Mouse (Mus musculus) forebrain, embryonic 13.5 days (tissue): ENCODE results near the gene 4933414I15Rik. TPM values are rescaled to one million over a fixed set of nuclear protein-coding genes. Genes with fewer than 3 reads are reported as not detected.

Source experiments
- ATAC-seq: fragments of 200-750 bp; cut with Nextera tagmentation; 2 replicates; pipeline ENCODE4 v1.8.0; 2017
- H3K27ac ChIP-seq: fragments of 300-500 bp; sonication (generic); 2 replicates; pipeline ENCODE4 v1.5.1; 2015; ENCODE audit warnings: inconsistent platforms, mild to moderate bottlenecking, moderate library complexity
- H3K27me3 ChIP-seq: fragments of 300-500 bp; sonication (generic); 2 replicates; pipeline ENCODE4 v1.6.1; 2015; ENCODE audit warnings: mild to moderate bottlenecking, inconsistent platforms
- H3K36me3 ChIP-seq: fragments of 300-500 bp; sonication (generic); 2 replicates; pipeline ENCODE4 v1.6.1; 2015; ENCODE audit warnings: mild to moderate bottlenecking, inconsistent platforms; ENCODE audit not compliant: poor library complexity, severe bottlenecking
- H3K4me1 ChIP-seq: fragments of 300-500 bp; sonication (generic); 2 replicates; pipeline ENCODE4 v1.6.1; 2015; ENCODE audit warnings: inconsistent platforms
- H3K4me2 ChIP-seq: fragments of 300-500 bp; sonication (generic); 2 replicates; pipeline ENCODE4 v1.6.1; 2015; ENCODE audit warnings: inconsistent platforms, mild to moderate bottlenecking, moderate library complexity
- H3K4me3 ChIP-seq: fragments of 300-500 bp; sonication (generic); 2 replicates; pipeline ENCODE4 v1.5.1; 2015; ENCODE audit warnings: mild to moderate bottlenecking, inconsistent platforms
- H3K9ac ChIP-seq: fragments of 300-500 bp; sonication (generic); 2 replicates; pipeline ENCODE4 v1.6.1; 2015; ENCODE audit warnings: mild to moderate bottlenecking, inconsistent platforms
- H3K9me3 ChIP-seq: fragments of 300-500 bp; sonication (generic); replicated peaks from 2 replicates; pipeline ENCODE4 v1.6.1; 2016; ENCODE audit warnings: inconsistent platforms
- WGBS: fragments of 180-500 bp; shearing (Covaris S2); methylation state at CpG from one replicate; pipeline ENCODE4 v1.1.7; 2015; 5-methylcytosine and 5-hydroxymethylcytosine counted together
- polyA plus RNA-seq: library from polyadenylated mRNA; unstranded; fragments of >200 nt; fragmentation: Nextera tagmentation; extraction: Ambion mirVana; gene quantifications from 2 replicates; pipeline ENCODE4 v1.2.1, GENCODE M21; 2015

4933414I15Rik gene
- polyA plus RNA-seq, 1 experiment from 2014 or later, result not detected

DNA sequence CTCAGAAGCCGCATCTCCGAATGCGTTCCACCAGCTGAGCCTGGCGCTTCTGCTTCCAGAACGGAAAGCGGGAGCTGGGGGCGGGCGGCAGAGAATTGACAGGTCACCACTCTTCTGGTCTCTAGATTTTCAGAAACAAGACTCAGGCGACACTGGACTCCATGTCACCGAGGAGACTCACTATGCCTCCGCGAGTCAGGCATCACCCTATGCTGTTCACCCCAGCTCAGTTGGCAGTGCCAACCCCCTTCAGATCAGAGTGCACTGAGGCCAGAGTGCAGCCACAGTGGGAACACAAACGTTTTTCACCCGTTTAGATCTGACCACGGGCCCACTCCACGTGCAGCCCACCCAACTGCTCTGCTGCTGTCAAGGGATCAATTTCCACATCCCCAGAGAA lies 12.5 kb downstream of the 4933414I15Rik start:
- Histone ChIP-seq H3K36me3 (no peaks in the 10 kb centered on the region), H3K4me3 (peak overlapping the region; percentile 62), H3K27ac (no peak overlapping the region), H3K4me2 (peak overlapping the region; percentile 83), H3K4me1 (peaks cover 12% of the 10 kb centered on the region), H3K27me3 (no peaks in the 10 kb centered on the region), H3K9me3 (no peaks in the 10 kb centered on the region), H3K9ac (peak overlapping the region; percentile 75)
- 2% methylated on average over 16 of the region's 16 CpGs for WGBS
- ATAC-seq, result peak; percentile 79

DNA sequence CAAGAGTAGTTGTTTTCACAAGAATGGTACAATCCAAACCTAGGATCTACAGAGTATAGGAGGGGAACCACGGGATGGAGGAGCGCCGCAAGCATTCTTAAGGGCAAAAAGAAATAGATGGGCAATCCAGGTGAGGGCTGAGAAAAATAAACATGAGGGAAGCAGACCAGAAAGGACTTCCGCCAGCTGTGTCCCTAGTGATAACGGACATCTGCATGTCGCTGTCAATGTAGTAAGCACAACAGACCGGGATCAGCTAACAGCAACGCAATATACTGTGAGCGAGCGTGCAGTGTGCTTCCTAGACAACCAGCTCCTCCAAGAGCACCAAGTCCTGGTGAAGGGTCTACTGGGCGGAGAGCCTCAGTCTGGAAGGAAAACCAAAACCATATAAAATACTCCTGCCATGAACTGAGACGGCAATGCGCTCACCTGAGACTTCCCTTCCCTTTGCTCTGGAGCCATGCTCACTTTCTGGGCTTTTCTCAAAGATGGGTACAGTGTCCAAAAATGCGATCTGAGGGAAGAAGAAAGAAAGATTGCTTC lies 13.0 kb downstream of the 4933414I15Rik start:
- peaks cover 12% of the 10 kb centered on the region for H3K4me1 ChIP-seq
- H3K9ac ChIP-seq, result peak overlapping the region; percentile 75
- H3K4me3 ChIP-seq, result peak overlapping the region; percentile 62
- no peaks in the 10 kb centered on the region for H3K9me3 ChIP-seq
- no peak for ATAC-seq
- H3K36me3 ChIP-seq, result no peaks in the 10 kb centered on the region
- WGBS, result 34% methylated on average over 14 of the region's 14 CpGs
- H3K4me2 ChIP-seq, result peak overlapping the region; percentile 83
- no peak overlapping the region for H3K27ac ChIP-seq
- no peaks in the 10 kb centered on the region for H3K27me3 ChIP-seq

DNA sequence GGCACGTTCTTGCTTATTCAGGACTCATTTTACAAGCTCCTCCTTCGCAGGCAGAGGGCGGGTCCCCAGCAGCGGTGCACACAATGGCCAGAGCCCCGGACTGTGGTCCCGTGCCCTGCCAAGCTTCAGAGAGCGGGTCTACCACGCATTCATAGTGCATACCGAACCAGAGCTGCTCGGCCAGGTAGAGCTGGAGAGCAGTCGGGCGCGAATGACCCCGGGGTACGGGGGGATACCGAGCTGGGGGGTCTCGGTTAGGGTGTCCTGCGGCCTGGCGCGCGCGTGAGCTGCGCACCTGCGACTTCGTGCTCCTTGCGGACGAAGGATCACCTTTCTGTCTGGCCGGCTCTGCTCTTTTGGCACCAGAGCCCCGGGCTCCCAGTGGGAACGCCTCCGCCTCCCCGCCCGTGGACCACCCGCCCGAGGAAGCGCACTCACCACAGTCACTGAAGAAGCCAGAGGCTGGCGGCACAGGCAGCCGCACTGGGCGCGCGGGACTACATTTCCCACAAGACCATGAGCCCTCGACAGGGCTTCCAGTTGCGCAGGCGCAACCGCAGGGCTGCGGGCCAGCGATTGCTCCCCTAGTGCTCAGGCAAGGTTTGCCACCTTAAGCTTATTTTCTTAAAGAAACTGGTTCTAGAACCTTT lies 27.8 kb downstream of the 4933414I15Rik start, which contains the start of gene Zfp2:
Zfp2 (minus strand) TSS at position 495 of the 650 bp plus-strand sequence.
- Histone ChIP-seq H3K9ac (peak within 1 kb of the TSS; percentile 91), H3K27me3 (no peaks in the 10 kb centered on the region), H3K4me2 (peak within 1 kb of the TSS; percentile 50), H3K9me3 (peaks cover 31% of the 10 kb centered on the region), H3K27ac (peak within 1 kb of the TSS; percentile 77), H3K4me3 (peak within 1 kb of the TSS; percentile 84), H3K4me1 (peaks cover 10% of the 10 kb centered on the region; the same call in 1 of the 2 replicates), H3K36me3 (peaks cover 38% of the 10 kb centered on the region)
- under 1% methylated on average over 47 of the region's 47 CpGs for WGBS
- peak; percentile 98 for ATAC-seq

DNA sequence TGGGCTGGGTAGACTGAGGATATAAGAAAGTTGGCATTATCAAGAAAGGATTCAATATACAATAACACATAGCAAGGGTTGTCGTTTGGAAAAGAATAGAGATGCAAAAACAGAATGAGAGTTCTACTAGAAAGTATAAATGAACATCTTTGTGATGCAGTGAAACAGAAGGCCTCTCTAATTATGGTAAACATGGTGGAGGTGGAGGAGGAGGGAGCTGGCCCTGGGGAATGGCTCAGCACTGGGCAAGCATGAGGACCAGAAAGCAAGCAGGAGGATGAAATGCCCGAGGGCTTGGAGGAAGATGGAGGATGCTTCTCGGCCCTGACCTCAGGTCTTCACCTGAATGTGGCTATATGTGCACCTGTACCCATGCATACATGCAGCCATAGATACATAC lies 29.1 kb downstream of the 4933414I15Rik start:
- H3K4me3 ChIP-seq, result no peak overlapping the region
- peaks cover 52% of the 10 kb centered on the region for H3K36me3 ChIP-seq
- H3K4me2 ChIP-seq, result 0 out of 2 replicates have a peak overlapping the region, but pooled peaks have one; percentile 50
- H3K27ac ChIP-seq, result no peak overlapping the region
- WGBS, result 93% methylated on average over 3 of the region's 3 CpGs
- H3K27me3 ChIP-seq, result no peaks in the 10 kb centered on the region
- ATAC-seq, result no peak
- peaks cover 10% of the 10 kb centered on the region; the same call in 1 of the 2 replicates for H3K4me1 ChIP-seq
- peaks cover 38% of the 10 kb centered on the region for H3K9me3 ChIP-seq
- H3K9ac ChIP-seq, result no peak overlapping the region

DNA sequence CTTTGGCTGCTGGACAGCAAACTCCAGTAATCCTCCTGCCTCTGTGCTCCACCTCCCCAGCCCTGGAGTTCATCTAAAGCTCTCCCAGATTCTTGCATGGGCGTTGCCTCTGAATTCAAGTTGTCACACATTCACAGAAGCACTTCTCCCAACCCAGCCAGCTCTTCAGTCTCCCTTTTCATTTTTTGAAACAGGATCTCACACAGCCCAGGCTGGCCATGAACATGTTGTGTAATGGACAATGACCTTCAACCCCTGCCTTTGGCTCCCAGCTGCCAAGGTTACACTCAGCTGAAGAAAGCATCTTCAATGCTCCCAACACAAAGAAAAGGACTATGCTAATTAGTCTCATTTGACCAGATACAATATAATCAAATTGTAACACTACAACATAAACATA lies 30.3 kb downstream of the 4933414I15Rik start:
- H3K27me3 ChIP-seq, result no peaks in the 10 kb centered on the region
- no peak overlapping the region for H3K9ac ChIP-seq
- H3K4me2 ChIP-seq, result no peak overlapping the region
- H3K27ac ChIP-seq, result no peak overlapping the region
- 93% methylated on average over 1 of the region's 1 CpGs for WGBS
- peaks cover 41% of the 10 kb centered on the region for H3K9me3 ChIP-seq
- peaks cover 10% of the 10 kb centered on the region; the same call in 1 of the 2 replicates for H3K4me1 ChIP-seq
- peaks cover 63% of the 10 kb centered on the region for H3K36me3 ChIP-seq
- ATAC-seq, result no peak
- no peak overlapping the region for H3K4me3 ChIP-seq

DNA sequence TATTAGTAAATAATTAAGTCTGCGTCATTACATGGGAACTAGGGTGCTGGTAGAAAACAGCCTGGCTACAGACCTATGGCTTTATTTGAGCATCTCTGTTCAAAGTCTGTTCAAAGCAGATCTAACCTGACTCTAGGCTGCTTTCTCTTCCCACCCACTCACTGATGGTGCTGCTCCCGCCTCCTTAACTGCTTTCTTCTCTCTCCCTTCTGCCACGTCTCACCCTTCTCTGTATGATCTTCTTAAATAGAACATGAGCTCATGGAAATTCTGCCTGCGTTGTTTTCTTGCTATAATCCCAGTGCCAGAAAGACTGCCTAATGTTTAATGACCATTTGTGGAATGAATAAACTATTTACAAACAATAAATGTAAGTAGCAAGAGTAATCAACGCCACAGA lies 35.4 kb downstream of the 4933414I15Rik start:
- H3K36me3 ChIP-seq, result peaks cover 98% of the 10 kb centered on the region
- no peak overlapping the region for H3K4me3 ChIP-seq
- H3K27me3 ChIP-seq, result no peaks in the 10 kb centered on the region
- no peak overlapping the region for H3K4me2 ChIP-seq
- 92% methylated on average over 5 of the region's 5 CpGs for WGBS
- peaks cover 72% of the 10 kb centered on the region for H3K9me3 ChIP-seq
- H3K27ac ChIP-seq, result no peak overlapping the region
- no peaks in the 10 kb centered on the region for H3K4me1 ChIP-seq
- no peak for ATAC-seq
- H3K9ac ChIP-seq, result no peak overlapping the region

DNA sequence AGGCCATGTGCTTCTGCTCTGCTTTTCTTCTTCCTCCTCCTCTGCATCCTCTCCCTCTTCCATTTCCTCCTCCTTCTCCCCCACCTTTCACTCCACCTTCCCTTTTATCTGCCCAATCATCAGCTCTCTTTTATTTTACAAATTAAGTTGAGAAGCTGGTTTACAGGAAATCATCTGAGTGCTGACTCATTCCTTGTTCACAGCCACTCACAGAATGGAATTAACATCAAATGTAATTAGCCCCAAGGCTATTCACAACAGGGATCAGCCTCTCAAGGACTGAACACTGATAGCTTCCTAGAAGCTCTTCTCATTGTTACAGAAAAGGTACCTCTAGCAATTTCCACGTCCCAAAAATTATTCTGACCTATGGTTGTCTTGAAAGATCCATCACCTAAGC lies 46.2 kb downstream of the 4933414I15Rik start:
- Histone ChIP-seq H3K36me3 (peaks cover 58% of the 10 kb centered on the region), H3K27me3 (no peaks in the 10 kb centered on the region), H3K9ac (no peak overlapping the region), H3K27ac (no peak overlapping the region), H3K4me3 (no peak overlapping the region), H3K9me3 (peaks cover 63% of the 10 kb centered on the region), H3K4me1 (no peaks in the 10 kb centered on the region), H3K4me2 (no peak overlapping the region)
- WGBS, result 85% methylated on average over 1 of the region's 1 CpGs
- no peak for ATAC-seq

DNA sequence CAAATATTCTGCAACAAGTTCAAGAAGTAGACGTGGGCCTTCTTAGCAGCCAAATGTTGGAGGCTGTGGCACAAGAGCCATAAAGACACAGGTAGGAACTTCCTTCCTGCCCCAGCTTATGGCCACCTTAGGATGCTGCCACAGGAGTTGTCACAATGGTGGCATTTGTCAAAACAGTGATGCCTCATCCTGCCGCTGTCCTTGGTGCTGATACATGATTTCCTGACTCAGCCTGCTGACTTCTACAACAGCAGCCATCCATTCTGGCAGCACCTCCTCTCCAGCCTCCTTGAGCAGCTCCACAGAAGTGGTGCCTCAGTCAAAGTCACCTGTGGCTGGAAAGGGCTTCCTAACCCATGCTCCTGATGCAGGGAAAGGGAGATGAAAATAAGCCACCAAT lies 51.1 kb downstream of the 4933414I15Rik start:
- 0 out of 2 replicates have a peak, but pooled peaks cover 11% of the 10 kb centered on the region for H3K36me3 ChIP-seq

More for the DNA sequence above, 51.1 kb downstream of the 4933414I15Rik start:
- no peak for ATAC-seq
- WGBS, result 54% methylated on average over 2 of the region's 2 CpGs
- Histone ChIP-seq H3K27ac (no peak overlapping the region), H3K27me3 (no peaks in the 10 kb centered on the region), H3K4me1 (peaks cover 4% of the 10 kb centered on the region; the same call in 1 of the 2 replicates), H3K9me3 (peaks cover 33% of the 10 kb centered on the region), H3K9ac (no peak overlapping the region), H3K4me3 (no peak overlapping the region), H3K4me2 (no peak overlapping the region)

Other genes with a start within 250 kb of the 4933414I15Rik start
- 44.2 and 45.2 TPM in 2 replicates for gene Zfp354c, start 116.0 kb downstream of the 4933414I15Rik start, polyA plus RNA-seq
- gene Zfp879, start 102.2 kb downstream of the 4933414I15Rik start, polyA plus RNA-seq, result 1.1 and 1.5 TPM in 2 replicates
- gene Grm6, start 93.1 kb downstream of the 4933414I15Rik start, polyA plus RNA-seq, result not detected in 2 replicates
- 16.7 and 17.6 TPM in 2 replicates for gene Zfp454, start 56.1 kb downstream of the 4933414I15Rik start, polyA plus RNA-seq
- gene Zfp2, start 27.6 kb downstream of the 4933414I15Rik start, polyA plus RNA-seq, result 40.6 and 43.9 TPM in 2 replicates
- 2.2 and 2.3 TPM in 2 replicates for gene Zfp354b, start 12.1 kb downstream of the 4933414I15Rik start, polyA plus RNA-seq
- not detected in 2 replicates for gene Prop1, start 10.0 kb upstream of the 4933414I15Rik start, polyA plus RNA-seq
- gene Olfr1378, start 22.8 kb upstream of the 4933414I15Rik start, polyA plus RNA-seq, result not detected in 2 replicates
- gene Olfr1377, start 38.2 kb upstream of the 4933414I15Rik start, polyA plus RNA-seq, result not detected in 2 replicates
- not detected in 2 replicates for gene Olfr51, start 59.8 kb upstream of the 4933414I15Rik start, polyA plus RNA-seq
- gene Olfr54, start 70.5 kb upstream of the 4933414I15Rik start, polyA plus RNA-seq, result not detected in 2 replicates
- gene Olfr1375, start 104.3 kb upstream of the 4933414I15Rik start, polyA plus RNA-seq, result not detected in 2 replicates
- gene Zfp354a, start 115.5 kb upstream of the 4933414I15Rik start, polyA plus RNA-seq, result 10.0 and 11.5 TPM in 2 replicates